Mouse (Mus musculus) retina, postnatal 7 days (tissue): Measurements from ENCODE around the gene Esp15.
"Not testable (repeated sequence)": the region's sequence is repeated elsewhere in the genome, so short reads cannot be mapped to it uniquely, and the experiment has no call there.

ENCODE experiments used
- DNase-seq: peaks from one replicate; pipeline ENCODE4 v3.0.0-alpha.2; 2012; ENCODE audit warnings: low read depth, low spot score

Esp15 gene

GRCm38 (mm10) chr17:39640654-39641053 is at the start of gene Esp15:
Esp15 (plus strand) TSS chr17:39640954.
- not testable (repeated sequence) for DNase-seq

GRCm38 (mm10) chr17:39591550-39591949 is 49.2 kb upstream of the Esp15 start:
- DNase-seq, result no peak
